Mouse (Mus musculus): Measurements from ENCODE around the gene Ldb3.

The Ldb3 gene

GRCm38 (mm10) chr14:34618808-34619207, 30.3 kb upstream of the Ldb3 start:
- Histone ChIP-seq H3K4me3 (replicated peaks; ENCODE audit: low read length) (no peak overlapping the region), H3K27me3 (ENCODE audit: insufficient read depth, low read length) (no peaks in the 10 kb centered on the region)

GRCm38 (mm10) chr14:34616821-34617220, 28.3 kb upstream of the Ldb3 start:
- H3K27me3 ChIP-seq (ENCODE audit: insufficient read depth, low read length): no peaks in the 10 kb centered on the region
- H3K4me1 ChIP-seq (replicated peaks; ENCODE audit: low read depth, low read length): peaks cover 66% of the 10 kb centered on the region
- no peaks in the 10 kb centered on the region for H3K36me3 ChIP-seq (ENCODE audit: insufficient read depth, low read length)
- no peaks in the 10 kb centered on the region for H3K9me3 ChIP-seq (ENCODE audit: low read length)
- TF ChIP-seq CTCF (conservative IDR thresholded peaks at IDR 0.05; ENCODE audit: low read length): peak; percentile 86
- TF ChIP-seq NANOG (IDR thresholded peaks at IDR 0.05; ENCODE audit: borderline replicate concordance, low read length): no peak
- TF ChIP-seq POU5F1 (IDR thresholded peaks at IDR 0.05; ENCODE audit: borderline replicate concordance, low read length): no peak
- no peak overlapping the region for H3K4me3 ChIP-seq (replicated peaks; ENCODE audit: low read length)

More at GRCm38 (mm10) chr14:34618808-34619207, 30.3 kb upstream of the Ldb3 start:
- Histone ChIP-seq H3K4me1 (replicated peaks; ENCODE audit: low read depth, low read length) (peaks cover 61% of the 10 kb centered on the region), H3K9me3 (ENCODE audit: low read length) (no peaks in the 10 kb centered on the region), H3K36me3 (ENCODE audit: insufficient read depth, low read length) (no peaks in the 10 kb centered on the region)
- TF ChIP-seq NANOG (IDR thresholded peaks at IDR 0.05; ENCODE audit: borderline replicate concordance, low read length) (no peak), POU5F1 (IDR thresholded peaks at IDR 0.05; ENCODE audit: borderline replicate concordance, low read length) (no peak), CTCF (conservative IDR thresholded peaks at IDR 0.05; ENCODE audit: low read length) (no peak)

DNA sequence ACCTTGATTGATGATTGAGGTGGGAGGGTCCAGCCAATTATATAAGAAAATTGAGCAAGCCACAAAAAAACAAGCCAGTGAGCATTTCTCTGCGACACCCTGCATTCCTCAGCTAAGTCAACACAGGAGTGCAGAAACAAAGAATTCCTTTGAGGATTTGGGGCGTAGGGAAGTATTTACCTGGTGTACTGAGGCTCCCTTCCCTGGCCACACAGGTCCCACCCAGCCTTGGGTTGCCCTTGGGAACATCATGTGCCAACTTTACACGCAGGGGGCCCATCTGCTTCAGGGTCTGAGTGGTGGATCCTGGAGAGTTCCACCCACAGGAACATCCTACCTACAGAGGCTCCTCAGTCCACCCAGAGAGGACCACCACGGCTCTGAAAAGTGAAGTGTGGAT, 27.1 kb upstream of the Ldb3 start:
- Histone ChIP-seq H3K4me1 (replicated peaks; ENCODE audit: low read depth, low read length) (peaks cover 69% of the 10 kb centered on the region), H3K36me3 (ENCODE audit: insufficient read depth, low read length) (no peaks in the 10 kb centered on the region), H3K4me3 (replicated peaks; ENCODE audit: low read length) (peak overlapping the region; percentile 68), H3K27me3 (ENCODE audit: insufficient read depth, low read length) (no peaks in the 10 kb centered on the region), H3K9me3 (ENCODE audit: low read length) (no peaks in the 10 kb centered on the region)
- TF ChIP-seq CTCF (conservative IDR thresholded peaks at IDR 0.05; ENCODE audit: low read length) (no peak), POU5F1 (IDR thresholded peaks at IDR 0.05; ENCODE audit: borderline replicate concordance, low read length) (no peak), NANOG (IDR thresholded peaks at IDR 0.05; ENCODE audit: borderline replicate concordance, low read length) (no peak)

DNA sequence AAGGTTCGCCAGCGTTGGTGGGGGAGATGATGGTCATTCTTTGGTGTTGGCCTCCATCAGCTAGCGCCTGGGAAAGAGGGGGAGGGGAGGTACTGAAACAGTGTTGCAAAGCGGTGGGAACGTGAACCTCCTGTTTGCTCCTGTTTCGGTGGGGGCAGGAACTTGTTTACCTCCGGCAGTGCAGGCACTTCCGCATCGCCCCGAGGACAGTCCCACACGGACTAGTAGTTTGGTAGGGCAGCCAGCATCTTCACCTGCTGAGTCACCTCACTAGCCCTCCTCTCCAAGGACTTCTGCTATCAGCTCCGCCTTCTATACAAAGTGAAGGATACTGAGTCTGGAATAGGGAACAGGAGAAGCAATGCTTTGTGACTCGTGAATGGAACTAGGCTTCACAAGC, 26.6 kb upstream of the Ldb3 start:
- Histone ChIP-seq H3K9me3 (ENCODE audit: low read length) (no peaks in the 10 kb centered on the region), H3K27me3 (ENCODE audit: insufficient read depth, low read length) (no peaks in the 10 kb centered on the region), H3K36me3 (ENCODE audit: insufficient read depth, low read length) (no peaks in the 10 kb centered on the region), H3K4me3 (replicated peaks; ENCODE audit: low read length) (peak overlapping the region; percentile 68), H3K4me1 (replicated peaks; ENCODE audit: low read depth, low read length) (peaks cover 68% of the 10 kb centered on the region)
- TF ChIP-seq POU5F1 (IDR thresholded peaks at IDR 0.05; ENCODE audit: borderline replicate concordance, low read length): no peak
- TF ChIP-seq NANOG (IDR thresholded peaks at IDR 0.05; ENCODE audit: borderline replicate concordance, low read length): no peak; the same call in 1 of the 2 replicates
- no peak for TF ChIP-seq CTCF (conservative IDR thresholded peaks at IDR 0.05; ENCODE audit: low read length)

GRCm38 (mm10) chr14:34614551-34614950, 26.1 kb upstream of the Ldb3 start:
- H3K4me3 ChIP-seq (replicated peaks; ENCODE audit: low read length): peak overlapping the region; percentile 68
- no peaks in the 10 kb centered on the region for H3K36me3 ChIP-seq (ENCODE audit: insufficient read depth, low read length)
- no peaks in the 10 kb centered on the region for H3K27me3 ChIP-seq (ENCODE audit: insufficient read depth, low read length)
- H3K9me3 ChIP-seq (ENCODE audit: low read length): no peaks in the 10 kb centered on the region
- peaks cover 68% of the 10 kb centered on the region for H3K4me1 ChIP-seq (replicated peaks; ENCODE audit: low read depth, low read length)
- TF ChIP-seq POU5F1 (IDR thresholded peaks at IDR 0.05; ENCODE audit: borderline replicate concordance, low read length) (no peak), NANOG (IDR thresholded peaks at IDR 0.05; ENCODE audit: borderline replicate concordance, low read length) (no peak), CTCF (conservative IDR thresholded peaks at IDR 0.05; ENCODE audit: low read length) (no peak)

- TF ChIP-seq CTCF (conservative IDR thresholded peaks at IDR 0.05; ENCODE audit: low read length): no peak
- TF ChIP-seq NANOG (IDR thresholded peaks at IDR 0.05; ENCODE audit: borderline replicate concordance, low read length): no peak
- TF ChIP-seq POU5F1 (IDR thresholded peaks at IDR 0.05; ENCODE audit: borderline replicate concordance, low read length): no peak
- H3K36me3 ChIP-seq (ENCODE audit: insufficient read depth, low read length): no peaks in the 10 kb centered on the region
- H3K4me3 ChIP-seq (replicated peaks; ENCODE audit: low read length): no peak overlapping the region
Measured at GRCm38 (mm10) chr14:34613523-34613922, 25.0 kb upstream of the Ldb3 start.

DNA sequence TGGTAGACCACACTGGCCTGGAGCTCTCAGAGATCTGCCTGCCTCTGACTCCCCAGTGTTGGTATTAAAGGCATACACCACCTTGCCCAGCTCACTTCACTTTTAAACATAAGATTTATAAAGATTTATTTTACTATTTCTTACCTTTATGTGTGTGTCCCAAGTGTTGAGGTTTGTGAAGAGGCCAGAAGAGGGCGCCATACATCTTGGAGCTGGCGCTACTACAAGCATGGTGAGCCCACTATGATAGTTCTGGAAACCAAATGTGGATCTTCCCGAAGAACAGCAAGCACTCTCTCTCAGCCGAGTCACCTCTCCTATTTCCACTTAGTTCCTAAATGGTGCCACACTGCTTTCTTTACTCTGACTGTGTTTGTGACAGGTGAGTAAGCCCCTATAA, 23.7 kb upstream of the Ldb3 start:
- no peak overlapping the region for H3K4me3 ChIP-seq (replicated peaks; ENCODE audit: low read length)
- H3K4me1 ChIP-seq (replicated peaks; ENCODE audit: low read depth, low read length): peaks cover 62% of the 10 kb centered on the region
- no peaks in the 10 kb centered on the region for H3K36me3 ChIP-seq (ENCODE audit: insufficient read depth, low read length)
- no peaks in the 10 kb centered on the region; the same call in 1 of the 2 replicates for H3K27me3 ChIP-seq (ENCODE audit: insufficient read depth, low read length)
- TF ChIP-seq NANOG (IDR thresholded peaks at IDR 0.05; ENCODE audit: borderline replicate concordance, low read length) (no peak), POU5F1 (IDR thresholded peaks at IDR 0.05; ENCODE audit: borderline replicate concordance, low read length) (no peak), CTCF (conservative IDR thresholded peaks at IDR 0.05; ENCODE audit: low read length) (peak; percentile 60)
- no peaks in the 10 kb centered on the region for H3K9me3 ChIP-seq (ENCODE audit: low read length)

More at GRCm38 (mm10) chr14:34613523-34613922, 25.0 kb upstream of the Ldb3 start:
- Histone ChIP-seq H3K9me3 (ENCODE audit: low read length) (no peaks in the 10 kb centered on the region), H3K27me3 (ENCODE audit: insufficient read depth, low read length) (no peaks in the 10 kb centered on the region), H3K4me1 (replicated peaks; ENCODE audit: low read depth, low read length) (peaks cover 61% of the 10 kb centered on the region)

DNA sequence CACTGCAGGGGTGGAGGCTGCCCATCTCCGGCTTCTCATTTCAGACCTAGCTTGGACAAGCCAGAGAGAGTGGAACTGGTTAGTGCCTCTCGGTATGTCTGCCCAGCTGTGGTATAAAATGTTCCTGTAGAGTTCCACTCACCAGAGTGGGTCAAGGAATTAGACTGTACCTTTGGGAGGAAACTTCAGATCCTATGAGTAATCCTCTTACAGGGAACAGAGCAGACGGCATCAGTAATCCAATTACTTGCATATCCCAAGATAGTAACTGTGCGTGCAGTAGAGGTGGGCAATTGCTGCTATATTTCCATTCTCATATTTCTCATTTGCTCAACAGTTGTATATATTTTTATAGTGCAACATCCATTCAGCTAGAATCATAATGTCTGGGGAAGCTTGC, 23.1 kb upstream of the Ldb3 start:
- TF ChIP-seq POU5F1 (IDR thresholded peaks at IDR 0.05; ENCODE audit: borderline replicate concordance, low read length) (no peak), CTCF (conservative IDR thresholded peaks at IDR 0.05; ENCODE audit: low read length) (no peak), NANOG (IDR thresholded peaks at IDR 0.05; ENCODE audit: borderline replicate concordance, low read length) (no peak)
- no peaks in the 10 kb centered on the region for H3K9me3 ChIP-seq (ENCODE audit: low read length)
- H3K27me3 ChIP-seq (ENCODE audit: insufficient read depth, low read length): no peaks in the 10 kb centered on the region; the same call in 1 of the 2 replicates
- H3K4me1 ChIP-seq (replicated peaks; ENCODE audit: low read depth, low read length): peaks cover 59% of the 10 kb centered on the region
- H3K4me3 ChIP-seq (replicated peaks; ENCODE audit: low read length): no peak overlapping the region
- no peaks in the 10 kb centered on the region for H3K36me3 ChIP-seq (ENCODE audit: insufficient read depth, low read length)

DNA sequence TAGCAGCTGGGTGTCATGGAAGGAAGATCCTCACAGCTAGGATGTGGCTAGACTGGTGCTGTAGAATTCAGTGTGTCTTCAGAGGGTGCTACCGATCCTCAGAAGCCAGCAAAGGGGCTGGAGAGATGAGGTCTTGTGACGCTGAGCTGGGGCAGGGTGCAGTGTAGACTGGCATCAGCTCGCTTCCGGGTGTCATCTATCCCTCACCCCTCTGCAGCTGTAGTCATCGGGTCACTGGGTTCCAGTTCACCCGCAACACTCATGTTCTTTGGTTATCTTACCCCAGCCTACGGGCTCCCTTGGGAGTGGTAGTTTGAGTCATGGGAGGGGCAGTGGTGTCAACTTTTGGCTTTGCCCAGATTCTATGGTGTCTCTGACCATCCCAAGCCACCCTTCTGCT, 13.4 kb upstream of the Ldb3 start:
- H3K36me3 ChIP-seq (ENCODE audit: insufficient read depth, low read length): no peaks in the 10 kb centered on the region
- H3K4me3 ChIP-seq (replicated peaks; ENCODE audit: low read length): no peak overlapping the region
- peaks cover 11% of the 10 kb centered on the region; the same call in 1 of the 2 replicates for H3K27me3 ChIP-seq (ENCODE audit: insufficient read depth, low read length)
- H3K4me1 ChIP-seq (replicated peaks; ENCODE audit: low read depth, low read length): peaks cover 7% of the 10 kb centered on the region; the same call in 1 of the 2 replicates
- TF ChIP-seq CTCF (conservative IDR thresholded peaks at IDR 0.05; ENCODE audit: low read length) (no peak), NANOG (IDR thresholded peaks at IDR 0.05; ENCODE audit: borderline replicate concordance, low read length) (no peak), POU5F1 (IDR thresholded peaks at IDR 0.05; ENCODE audit: borderline replicate concordance, low read length) (no peak)
- no peaks in the 10 kb centered on the region for H3K9me3 ChIP-seq (ENCODE audit: low read length)
